Mouse (Mus musculus): Measurements from ENCODE around the gene Braf.

DNA sequence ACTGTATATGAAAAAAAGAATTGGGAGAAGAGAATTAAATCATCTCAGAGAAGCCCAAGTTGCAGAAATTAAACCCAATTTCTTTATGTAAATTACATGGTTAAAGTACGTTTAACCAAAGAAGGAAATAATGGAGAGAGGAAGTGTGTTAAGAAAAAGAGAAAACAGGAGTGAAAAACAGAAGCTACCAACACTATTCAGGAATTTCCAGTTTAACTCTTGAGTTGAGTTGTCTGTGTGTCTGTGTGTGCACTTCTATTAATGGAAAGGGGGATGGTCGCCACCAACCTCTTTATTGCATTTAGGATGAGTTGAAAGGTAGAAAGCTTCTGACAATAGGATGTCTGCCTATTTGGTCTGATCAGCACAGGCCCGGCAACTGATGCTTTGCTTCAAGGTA lies 886 bp upstream of the Braf start:
- TF ChIP-seq CTCF (IDR thresholded peaks at IDR 0.05; ENCODE audit: borderline replicate concordance, insufficient read depth, low read length), result no peak
- no peak for TF ChIP-seq POLR2A (IDR thresholded peaks at IDR 0.05; ENCODE audit: low read depth, low read length)
